Mouse (Mus musculus): ENCODE data around the gene Tspan9.

The Tspan9 gene

GRCm38 (mm10) chr6:128076104-128077020 lies 67.0 kb downstream of the Tspan9 start:
- DNase-seq (ENCODE audit: low spot score) = no peak

- no peak for DNase-seq (ENCODE audit: low spot score)
These were observed 67.9 kb downstream of the Tspan9 start for GRCm38 (mm10) chr6:128075453-128076003.

GRCm38 (mm10) chr6:128070921-128071558 lies 72.4 kb downstream of the Tspan9 start:
- no peak for DNase-seq (ENCODE audit: low spot score)

- no peak for DNase-seq (ENCODE audit: low spot score)
These were observed 73.1 kb downstream of the Tspan9 start for GRCm38 (mm10) chr6:128070072-128070872.

- DNase-seq (ENCODE audit: low spot score) = no peak
These were observed 75.2 kb downstream of the Tspan9 start for GRCm38 (mm10) chr6:128068144-128068543.

GRCm38 (mm10) chr6:128065982-128066381 lies 77.4 kb downstream of the Tspan9 start:
- peak; percentile 81 for DNase-seq (ENCODE audit: low spot score)

GRCm38 (mm10) chr6:128063501-128063900 lies 79.9 kb downstream of the Tspan9 start:
- DNase-seq (ENCODE audit: low spot score) = peak; percentile 30

- no peak for DNase-seq (ENCODE audit: low spot score)
These were observed 80.6 kb downstream of the Tspan9 start for GRCm38 (mm10) chr6:128062784-128063183.

- DNase-seq (ENCODE audit: low spot score) = no peak
These were observed 81.2 kb downstream of the Tspan9 start for GRCm38 (mm10) chr6:128062216-128062615.

- DNase-seq (ENCODE audit: low spot score) = no peak
These were observed 82.1 kb downstream of the Tspan9 start for GRCm38 (mm10) chr6:128061342-128061741.

- DNase-seq (ENCODE audit: low spot score) = no peak
These were observed 84.8 kb downstream of the Tspan9 start for GRCm38 (mm10) chr6:128058570-128058969.

- DNase-seq (ENCODE audit: low spot score) = peak; percentile 55
These were observed 85.2 kb downstream of the Tspan9 start for GRCm38 (mm10) chr6:128058157-128058556.

GRCm38 (mm10) chr6:128053000-128053732 lies 90.2 kb downstream of the Tspan9 start:
- no peak for DNase-seq (ENCODE audit: low spot score)

GRCm38 (mm10) chr6:128047671-128048070 lies 95.7 kb downstream of the Tspan9 start:
- DNase-seq (ENCODE audit: low spot score) = no peak

- no peak for DNase-seq (ENCODE audit: low spot score)
These were observed 96.2 kb downstream of the Tspan9 start for GRCm38 (mm10) chr6:128047239-128047638.

GRCm38 (mm10) chr6:128046799-128047198 lies 96.6 kb downstream of the Tspan9 start:
- no peak for DNase-seq (ENCODE audit: low spot score)

GRCm38 (mm10) chr6:128044691-128045090 lies 98.7 kb downstream of the Tspan9 start:
- no peak for DNase-seq (ENCODE audit: low spot score)

GRCm38 (mm10) chr6:128043486-128043885 lies 99.9 kb downstream of the Tspan9 start:
- DNase-seq (ENCODE audit: low spot score) = no peak

GRCm38 (mm10) chr6:128041836-128042235 lies 101.6 kb downstream of the Tspan9 start:
- DNase-seq (ENCODE audit: low spot score) = peak; percentile 55

- DNase-seq (ENCODE audit: low spot score) = no peak
These were observed 104.2 kb downstream of the Tspan9 start for GRCm38 (mm10) chr6:128039077-128039766.

GRCm38 (mm10) chr6:128038568-128038967 lies 104.8 kb downstream of the Tspan9 start:
- no peak for DNase-seq (ENCODE audit: low spot score)
